Mouse (Mus musculus) hindbrain, embryonic 16.5 days (tissue): ENCODE measurements at regions not wholly inside any gene's neighbourhood (a gene's known extent, or its start where the extent isn't known, plus 50 kb on each side); places are given as distances from the start of the nearest gene placed in this dataset.
A peak's percentile ranks its signal among the peaks of the same experiment; 100 is the strongest.

Experiments used
- ATAC-seq: fragments of 200-750 bp; cut with Nextera tagmentation; 2 replicates; pipeline ENCODE4 v1.8.0; 2017; ENCODE audit warnings: moderate TSS enrichment, moderate library complexity
- H3K27ac ChIP-seq: fragments of 300-500 bp; sonication (generic); 2 replicates; pipeline ENCODE4 v1.5.1; 2014; ENCODE audit warnings: low read depth, mild to moderate bottlenecking, control low read depth, low read length, moderate library complexity
- H3K27me3 ChIP-seq: fragments of 300-500 bp; sonication (generic); replicated peaks from 2 replicates; pipeline ENCODE4 v1.6.1; 2014; ENCODE audit warnings: low read length; ENCODE audit not compliant: control insufficient read depth, insufficient read depth
- H3K36me3 ChIP-seq: fragments of 300-500 bp; sonication (generic); 2 replicates; pipeline ENCODE4 v1.6.1; 2014; ENCODE audit warnings: mild to moderate bottlenecking, low read length, moderate library complexity, mixed read lengths; ENCODE audit not compliant: control insufficient read depth, insufficient read depth
- H3K4me1 ChIP-seq: fragments of 300-500 bp; sonication (generic); 2 replicates; pipeline ENCODE4 v1.6.1; 2014; ENCODE audit warnings: low read depth, low read length; ENCODE audit not compliant: control insufficient read depth, insufficient read depth
- H3K4me2 ChIP-seq: fragments of 300-500 bp; sonication (generic); 2 replicates; pipeline ENCODE4 v1.6.1; 2014; ENCODE audit warnings: mild to moderate bottlenecking, low read length, control low read depth, moderate library complexity
- H3K4me3 ChIP-seq: fragments of 300-500 bp; sonication (generic); 2 replicates; pipeline ENCODE4 v1.5.1; 2014; ENCODE audit warnings: mild to moderate bottlenecking, low read length, control low read depth, moderate library complexity
- H3K9ac ChIP-seq: fragments of 300-500 bp; sonication (generic); 2 replicates; pipeline ENCODE4 v1.6.1; 2014; ENCODE audit warnings: low read depth, mild to moderate bottlenecking, control low read depth, low read length, moderate library complexity
- H3K9me3 ChIP-seq: fragments of 300-500 bp; sonication (generic); 2 replicates; pipeline ENCODE4 v1.6.1; 2014; ENCODE audit warnings: mild to moderate bottlenecking, low read length, moderate library complexity; ENCODE audit not compliant: control insufficient read depth
- WGBS: fragments of 180-500 bp; shearing (Covaris S2); extraction: QIAGEN DNeasy Blood & Tissue Kit; methylation state at CpG from one replicate; pipeline ENCODE4 v1.1.7; 2014; 5-methylcytosine and 5-hydroxymethylcytosine counted together

GRCm38 (mm10) chr16:24318723-24319437 is 74.4 kb upstream of the Lpp start:
- H3K27me3 ChIP-seq, result no peaks in the 10 kb centered on the region
- H3K4me2 ChIP-seq, result no peak overlapping the region
- no peaks in the 10 kb centered on the region for H3K36me3 ChIP-seq
- H3K27ac ChIP-seq, result no peak overlapping the region
- no peaks in the 10 kb centered on the region for H3K9me3 ChIP-seq
- H3K4me1 ChIP-seq, result no peaks in the 10 kb centered on the region
- H3K4me3 ChIP-seq, result no peak overlapping the region
- 87% methylated on average over 8 of the region's 8 CpGs for WGBS
- H3K9ac ChIP-seq, result no peak overlapping the region
- ATAC-seq, result no peak

GRCm38 (mm10) chr16:24313544-24314326 is 79.6 kb upstream of the Lpp start:
- Histone ChIP-seq H3K9me3 (no peaks in the 10 kb centered on the region), H3K27me3 (no peaks in the 10 kb centered on the region), H3K27ac (no peak overlapping the region), H3K9ac (no peak overlapping the region), H3K36me3 (no peaks in the 10 kb centered on the region), H3K4me3 (no peak overlapping the region), H3K4me1 (no peaks in the 10 kb centered on the region), H3K4me2 (no peak overlapping the region)
- ATAC-seq, result no peak
- WGBS, result 77% methylated on average over 7 of the region's 7 CpGs

- Histone ChIP-seq H3K9ac (no peak overlapping the region), H3K27me3 (no peaks in the 10 kb centered on the region), H3K27ac (no peak overlapping the region), H3K4me2 (no peak overlapping the region), H3K4me3 (no peak overlapping the region), H3K36me3 (no peaks in the 10 kb centered on the region), H3K4me1 (no peaks in the 10 kb centered on the region), H3K9me3 (no peaks in the 10 kb centered on the region)
- ATAC-seq, result no peak
- 100% methylated on average over 1 of the region's 1 CpGs for WGBS
Measured at GRCm38 (mm10) chr16:24305391-24305790, 87.9 kb upstream of the Lpp start.

GRCm38 (mm10) chr16:24296790-24297189 is 96.5 kb upstream of the Lpp start:
- Histone ChIP-seq H3K4me1 (no peaks in the 10 kb centered on the region), H3K4me3 (no peak overlapping the region), H3K9ac (no peak overlapping the region), H3K27me3 (no peaks in the 10 kb centered on the region), H3K4me2 (no peak overlapping the region), H3K36me3 (no peaks in the 10 kb centered on the region), H3K9me3 (no peaks in the 10 kb centered on the region), H3K27ac (no peak overlapping the region)
- 76% methylated on average over 3 of the region's 3 CpGs for WGBS
- no peak for ATAC-seq

- H3K27me3 ChIP-seq, result no peaks in the 10 kb centered on the region
- H3K9ac ChIP-seq, result no peak overlapping the region
- ATAC-seq, result no peak
- no peak overlapping the region for H3K27ac ChIP-seq
- no peak overlapping the region for H3K4me3 ChIP-seq
- H3K4me2 ChIP-seq, result no peak overlapping the region
- no peaks in the 10 kb centered on the region for H3K36me3 ChIP-seq
- 81% methylated on average over 7 of the region's 7 CpGs for WGBS
- no peaks in the 10 kb centered on the region for H3K9me3 ChIP-seq
- H3K4me1 ChIP-seq, result no peaks in the 10 kb centered on the region
Measured at GRCm38 (mm10) chr16:24295626-24296440, 97.5 kb upstream of the Lpp start.

- Histone ChIP-seq H3K27me3 (no peaks in the 10 kb centered on the region), H3K9me3 (no peaks in the 10 kb centered on the region), H3K4me1 (no peaks in the 10 kb centered on the region), H3K9ac (no peak overlapping the region), H3K4me2 (no peak overlapping the region), H3K36me3 (no peaks in the 10 kb centered on the region), H3K4me3 (no peak overlapping the region), H3K27ac (no peak overlapping the region)
- ATAC-seq, result no peak
- WGBS, result 67% methylated on average over 3 of the region's 3 CpGs
Measured at GRCm38 (mm10) chr16:24284215-24284614, 109.1 kb upstream of the Lpp start.

- 27% methylated on average over 6 of the region's 6 CpGs for WGBS
- Histone ChIP-seq H3K27me3 (no peaks in the 10 kb centered on the region), H3K4me2 (no peak overlapping the region), H3K36me3 (no peaks in the 10 kb centered on the region), H3K9me3 (no peaks in the 10 kb centered on the region), H3K4me3 (no peak overlapping the region), H3K9ac (no peak overlapping the region), H3K27ac (peak overlapping the region; percentile 72; the same call in 1 of the 2 replicates), H3K4me1 (no peaks in the 10 kb centered on the region)
- peak; percentile 99 for ATAC-seq
Measured at GRCm38 (mm10) chr16:24282194-24282683, 111.1 kb upstream of the Lpp start.

- Histone ChIP-seq H3K27ac (peak overlapping the region; percentile 72), H3K36me3 (no peaks in the 10 kb centered on the region), H3K27me3 (no peaks in the 10 kb centered on the region), H3K9ac (no peak overlapping the region), H3K4me3 (no peak overlapping the region), H3K9me3 (no peaks in the 10 kb centered on the region), H3K4me2 (no peak overlapping the region), H3K4me1 (no peaks in the 10 kb centered on the region)
- ATAC-seq, result no peak
- WGBS, result 86% methylated on average over 5 of the region's 5 CpGs
Measured at GRCm38 (mm10) chr16:24281561-24281960, 111.7 kb upstream of the Lpp start.

- 88% methylated on average over 7 of the region's 7 CpGs for WGBS
- Histone ChIP-seq H3K4me1 (no peaks in the 10 kb centered on the region), H3K9me3 (no peaks in the 10 kb centered on the region), H3K27me3 (no peaks in the 10 kb centered on the region), H3K4me2 (no peak overlapping the region), H3K27ac (no peak overlapping the region), H3K4me3 (no peak overlapping the region), H3K9ac (no peak overlapping the region), H3K36me3 (no peaks in the 10 kb centered on the region)
- ATAC-seq, result no peak
Measured at GRCm38 (mm10) chr16:24277857-24278256, 115.5 kb upstream of the Lpp start.
